Mouse (Mus musculus) thymus, adult 18-20 months (tissue): Measurements from ENCODE around the gene Thrsp.
"Not testable (repeated sequence)": the region's sequence is repeated elsewhere in the genome, so short reads cannot be mapped to it uniquely, and the experiment has no call there.

Experiments used
- DNase-seq, 2 experiments: peaks; one replicate each; pipeline ENCODE4 v3.0.0; 2022; ENCODE audit warnings: mixed read lengths in 2 of 2

Gene Thrsp

DNA sequence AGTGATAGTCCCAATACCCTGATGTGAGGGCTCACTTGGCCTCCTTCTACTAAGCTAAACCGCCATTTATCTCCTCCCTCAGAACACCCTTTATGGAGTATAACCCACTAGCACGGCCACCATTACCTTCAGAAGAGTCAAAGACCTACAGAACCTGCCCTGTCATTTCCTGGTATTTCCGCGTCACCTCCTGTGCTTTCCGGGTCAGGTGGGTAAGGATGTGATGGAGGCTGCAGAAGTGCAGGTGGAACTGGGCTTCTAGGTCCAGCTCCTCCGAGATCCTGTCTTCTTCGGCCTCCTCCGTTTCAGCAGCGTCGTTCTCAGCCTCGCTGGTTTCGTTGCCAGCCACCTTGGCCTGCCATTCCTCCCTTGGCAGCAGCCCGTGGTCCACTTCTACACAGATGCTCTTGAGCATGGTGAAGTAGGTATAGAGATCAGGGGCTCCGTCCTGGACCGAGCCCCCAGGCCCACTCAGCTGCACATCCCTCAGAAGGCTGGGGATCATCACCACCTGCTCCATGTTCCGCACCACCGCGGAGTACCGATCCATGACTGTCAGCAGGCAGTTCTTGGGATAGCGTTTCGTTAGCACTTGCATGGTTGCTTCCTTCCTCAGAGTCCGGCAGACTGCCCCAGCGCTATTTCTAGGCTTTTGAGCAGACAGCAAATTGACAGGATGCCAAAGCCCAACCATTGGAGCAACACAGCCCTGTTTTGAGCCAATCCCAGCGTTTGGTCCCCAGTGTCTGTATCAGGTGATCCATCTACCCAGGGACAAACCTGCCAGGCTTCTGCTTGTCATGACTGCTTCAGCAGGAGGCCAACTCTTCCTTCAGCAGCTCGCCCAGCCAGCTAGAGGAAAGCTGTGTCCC is at the start of gene Thrsp:
Gene Thrsp, minus strand, starts transcription at position 825 of the 872 bp plus-strand sequence.
- DNase-seq: no peak

DNA sequence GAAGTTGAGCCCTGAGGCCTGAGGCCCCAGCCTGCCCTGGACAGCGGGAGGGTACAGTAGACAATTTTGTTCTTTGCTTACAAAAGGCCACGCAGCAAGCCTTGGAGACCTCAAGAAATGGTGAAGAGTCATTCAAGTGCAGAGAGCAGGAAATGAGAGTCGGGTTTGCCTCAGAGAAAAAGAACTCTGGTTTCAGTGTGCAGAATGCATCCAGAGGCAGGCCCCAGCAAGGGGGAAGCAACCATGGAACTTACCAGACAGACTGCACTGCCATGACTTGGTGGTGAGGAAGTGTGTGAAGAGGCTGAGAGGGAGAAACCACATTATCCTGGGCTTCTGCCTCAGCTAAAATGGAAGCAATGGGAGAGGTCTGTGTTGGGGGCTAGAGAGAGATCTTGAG is 38.0 kb upstream of the Thrsp start:
- no peak for DNase-seq

- no peak for DNase-seq
Observed at GRCm38 (mm10) chr7:97454795-97455194, 37.3 kb upstream of the Thrsp start.

DNA sequence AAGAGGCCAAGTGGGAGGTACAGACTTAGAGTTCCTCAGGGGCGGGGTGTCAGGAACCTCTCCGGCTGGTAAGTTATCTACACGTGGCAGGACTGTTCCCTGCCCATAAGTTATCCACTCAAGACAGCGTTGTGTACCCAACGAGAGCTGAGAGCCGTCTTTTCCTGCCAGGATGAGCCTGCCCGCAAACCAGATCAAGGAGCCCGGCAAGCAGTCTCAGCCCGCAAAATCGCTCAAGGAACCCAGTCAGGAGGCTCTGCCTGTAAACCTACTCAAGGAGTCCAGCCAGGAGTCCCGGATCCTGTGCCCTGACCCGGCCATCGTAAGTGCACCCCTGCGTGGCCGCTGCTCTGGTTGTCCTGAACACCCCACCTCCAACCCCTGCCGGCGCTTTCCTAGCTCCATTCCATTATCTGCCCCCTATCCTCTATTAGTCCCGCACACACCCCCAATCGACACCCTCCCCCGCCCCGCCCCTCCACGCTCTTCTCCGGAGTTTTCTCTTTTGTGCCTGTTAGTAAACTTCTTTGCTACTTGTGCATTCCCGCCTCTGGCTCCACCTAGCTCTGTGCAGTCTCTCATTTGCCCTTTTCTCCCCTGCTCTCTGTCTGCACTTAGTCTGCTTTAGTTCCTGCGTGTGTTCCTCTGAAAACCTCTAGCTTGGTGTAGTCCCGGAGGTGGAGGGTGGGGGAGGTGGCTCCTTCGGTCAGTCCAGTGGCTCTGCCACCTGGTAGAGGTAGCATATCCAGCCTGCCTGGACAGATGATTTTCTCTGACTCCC is 35.8 kb upstream of the Thrsp start:
- DNase-seq: no peak

DNA sequence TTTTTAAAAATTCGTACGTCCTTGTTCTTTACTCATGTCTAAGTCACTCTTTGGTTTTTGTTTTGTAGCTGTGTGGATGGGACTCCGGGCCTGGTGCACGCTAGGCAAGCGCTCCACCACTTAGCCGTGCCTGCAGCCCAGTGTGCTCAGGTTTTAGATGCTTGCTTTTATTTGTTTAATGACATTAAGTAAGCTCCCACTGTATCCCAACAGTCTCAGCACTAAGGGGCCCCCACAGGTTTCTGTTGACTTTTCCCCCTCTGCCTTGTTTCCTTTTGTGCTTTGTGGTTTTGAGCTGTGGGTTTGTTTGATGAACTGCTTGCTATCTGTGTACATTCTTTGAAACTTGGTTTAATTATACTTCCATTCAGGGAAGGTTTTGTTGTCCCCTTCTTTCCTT is 34.7 kb upstream of the Thrsp start:
- DNase-seq: no peak

DNA sequence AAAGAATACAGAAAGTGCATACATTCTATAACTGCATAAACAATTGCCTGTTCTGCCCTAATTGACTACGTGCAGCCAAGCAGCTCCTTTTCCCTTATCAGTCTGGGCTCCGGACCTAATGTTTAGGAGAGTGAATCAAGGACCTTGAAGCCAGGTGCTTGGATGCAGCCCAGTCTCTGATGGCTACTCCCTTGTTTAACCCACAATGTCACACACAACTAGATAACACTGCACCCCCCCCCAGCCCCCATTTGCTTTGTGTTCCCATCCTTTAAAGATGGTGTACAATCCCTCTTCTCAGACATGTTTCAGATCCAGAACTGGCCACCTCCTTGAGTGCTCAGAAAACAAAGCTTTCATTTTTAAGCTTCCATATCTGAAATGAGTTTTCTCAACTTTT is 33.5 kb upstream of the Thrsp start, which contains the start of gene Kctd14:
Gene Kctd14, plus strand, starts transcription at position 301 of the 400 bp plus-strand sequence.
- not testable (repeated sequence) for DNase-seq

DNA sequence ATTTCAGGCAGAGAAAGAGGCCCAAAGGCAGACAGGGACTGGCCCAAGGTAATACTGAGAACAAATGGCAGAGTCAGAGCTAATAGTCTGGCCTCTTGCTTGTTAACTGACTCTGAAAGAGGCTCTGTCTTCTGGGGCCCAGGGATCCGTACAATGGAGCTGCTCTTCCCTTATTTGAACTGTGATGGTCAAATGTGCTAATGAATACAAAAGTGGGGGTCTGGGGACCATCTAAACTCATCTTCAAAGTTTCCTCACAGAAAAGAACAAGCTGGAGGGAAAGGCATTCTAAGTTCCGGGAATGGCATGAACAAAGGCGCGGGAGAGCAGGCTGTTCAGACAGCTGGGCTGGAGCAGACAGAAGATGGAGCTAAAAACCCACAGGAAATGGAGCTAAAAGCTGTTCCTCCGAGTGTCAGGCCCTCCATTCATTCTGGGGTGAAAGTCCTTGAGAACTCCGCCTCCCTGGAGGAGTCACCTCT is 29.6 kb upstream of the Thrsp start:
- no peak for DNase-seq

DNA sequence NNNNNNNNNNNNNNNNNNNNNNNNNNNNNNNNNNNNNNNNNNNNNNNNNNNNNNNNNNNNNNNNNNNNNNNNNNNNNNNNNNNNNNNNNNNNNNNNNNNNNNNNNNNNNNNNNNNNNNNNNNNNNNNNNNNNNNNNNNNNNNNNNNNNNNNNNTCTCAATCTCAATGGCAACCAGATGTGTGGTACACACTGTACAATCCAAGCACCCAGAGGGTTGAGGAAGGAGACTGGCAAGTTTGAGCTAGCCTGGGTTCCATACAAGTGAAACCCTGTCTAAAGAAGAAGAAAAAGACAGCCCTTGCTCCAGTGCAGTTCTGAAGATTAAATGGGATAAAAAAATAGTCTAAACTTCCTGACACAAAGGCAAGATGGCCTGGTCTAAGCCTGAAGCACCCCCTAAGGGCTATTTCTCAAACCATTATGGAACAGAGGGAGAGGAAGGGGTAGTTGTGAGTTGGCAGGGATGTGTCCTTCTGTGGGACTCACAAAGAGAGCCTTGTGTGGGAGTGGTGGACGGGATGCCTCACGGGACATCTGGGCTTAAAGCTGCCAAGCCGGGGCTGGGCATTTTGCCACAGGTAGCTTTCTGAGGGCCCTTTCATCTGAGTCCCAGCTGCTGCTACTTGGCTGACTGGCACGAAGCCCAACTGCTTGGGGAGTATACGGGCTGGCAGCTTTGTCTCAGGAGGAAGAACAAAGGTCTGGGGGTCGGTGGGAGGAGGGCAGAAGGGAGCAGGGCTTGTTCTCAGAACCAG is 28.8 kb upstream of the Thrsp start:
- peak; percentile 26 to 39 for DNase-seq

- DNase-seq: no peak
Observed at GRCm38 (mm10) chr7:97438986-97439385, 21.5 kb upstream of the Thrsp start.

DNA sequence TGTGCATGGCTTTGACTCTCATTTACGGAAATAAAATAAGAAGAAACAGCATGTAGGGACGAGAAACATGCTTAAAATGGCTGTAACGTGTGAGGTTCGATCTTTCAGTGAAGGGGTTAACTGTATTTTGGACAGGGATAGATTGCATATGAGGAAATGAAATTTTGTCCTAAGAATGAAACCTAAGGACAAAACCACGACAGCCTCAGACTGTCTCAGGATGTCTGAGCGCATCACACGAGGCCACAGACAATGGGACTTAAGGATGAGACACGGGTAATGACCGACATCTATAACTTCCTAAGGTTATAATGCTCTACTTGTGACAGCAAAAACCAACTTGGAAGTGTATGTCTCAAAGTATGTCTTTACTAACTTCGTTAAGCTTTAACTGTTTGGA is 17.0 kb upstream of the Thrsp start:
- DNase-seq: no peak

DNA sequence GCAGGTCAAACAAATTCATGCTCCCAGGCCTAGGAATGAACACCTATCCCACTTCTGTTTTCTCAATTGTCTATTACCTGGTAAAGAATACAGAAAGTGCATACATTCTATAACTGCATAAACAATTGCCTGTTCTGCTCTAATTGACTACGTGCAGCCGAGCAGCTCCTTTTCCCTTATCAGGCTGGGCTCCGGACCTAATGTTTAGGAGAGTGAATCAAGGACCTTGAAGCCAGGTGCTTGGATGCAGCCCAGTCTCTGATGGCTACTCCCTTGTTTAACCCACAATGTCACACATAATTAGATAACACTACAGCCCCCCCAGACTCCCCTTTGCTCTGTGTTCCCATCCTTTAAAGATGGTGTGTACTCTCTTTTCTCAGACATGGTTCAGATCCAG is 16.0 kb upstream of the Thrsp start:
- not testable (repeated sequence) for DNase-seq

- DNase-seq: no peak
Observed at GRCm38 (mm10) chr7:97429705-97430104, 12.2 kb upstream of the Thrsp start.

DNA sequence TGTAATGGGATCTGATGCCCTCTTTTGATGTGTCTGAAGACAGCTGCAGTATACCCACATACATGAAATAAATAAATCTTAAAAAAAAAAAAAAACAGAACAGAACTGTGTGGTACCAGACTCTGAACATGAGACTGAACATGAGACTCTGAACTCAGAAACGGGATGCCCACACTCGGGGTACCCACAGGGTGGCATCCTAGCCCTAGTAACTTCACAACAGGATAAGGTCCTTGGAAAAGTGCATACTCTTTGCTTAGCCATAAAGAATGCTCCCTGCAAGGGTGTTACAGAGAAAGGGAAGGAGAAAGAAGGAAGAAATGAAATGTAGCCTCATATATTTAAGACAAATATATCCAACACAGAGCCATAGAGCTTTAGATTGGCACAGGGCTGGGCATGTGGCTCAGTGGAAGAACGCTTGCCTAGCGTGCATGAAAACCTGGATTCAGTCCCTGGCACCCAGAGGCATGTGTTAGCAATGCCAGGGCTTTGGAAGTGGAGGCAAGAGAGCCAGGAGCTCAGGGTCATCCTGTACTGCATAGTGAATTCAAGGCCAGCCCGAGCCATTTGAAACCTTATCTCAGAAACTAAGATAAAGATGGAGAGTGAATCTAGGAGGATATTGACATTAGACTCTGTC is 10.4 kb upstream of the Thrsp start:
- no peak for DNase-seq

GRCm38 (mm10) chr7:97427296-97427695 is 9.8 kb upstream of the Thrsp start:
- no peak for DNase-seq

- no peak for DNase-seq
Observed at GRCm38 (mm10) chr7:97426566-97426965, 9.0 kb upstream of the Thrsp start.

- peak; percentile 45 to 54 for DNase-seq
Observed at GRCm38 (mm10) chr7:97424621-97425245, 7.2 kb upstream of the Thrsp start.

DNA sequence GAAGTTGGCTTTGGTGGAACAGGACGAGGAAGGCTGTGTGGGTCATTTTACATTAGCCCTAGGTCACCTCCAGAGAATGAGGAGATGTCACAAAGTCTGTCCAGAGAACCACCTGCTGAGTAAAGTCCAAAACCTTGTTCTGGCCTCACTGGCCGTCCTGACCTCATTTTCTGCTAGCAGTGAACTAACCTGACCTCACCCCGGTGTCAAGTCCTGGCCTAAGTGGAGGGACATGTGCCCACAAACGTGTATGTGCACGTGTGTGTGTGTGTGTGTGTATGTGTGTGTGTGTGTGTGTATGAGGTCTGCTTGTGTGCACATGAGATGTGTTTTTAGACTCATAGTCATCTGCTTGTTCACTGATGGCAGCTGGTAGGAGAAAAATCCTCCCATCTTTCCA is 6.2 kb upstream of the Thrsp start:
- DNase-seq: no peak

- DNase-seq: no peak
Observed at GRCm38 (mm10) chr7:97420958-97421651, 3.6 kb upstream of the Thrsp start.

GRCm38 (mm10) chr7:97420406-97420805 is 2.9 kb upstream of the Thrsp start:
- DNase-seq: no peak

DNA sequence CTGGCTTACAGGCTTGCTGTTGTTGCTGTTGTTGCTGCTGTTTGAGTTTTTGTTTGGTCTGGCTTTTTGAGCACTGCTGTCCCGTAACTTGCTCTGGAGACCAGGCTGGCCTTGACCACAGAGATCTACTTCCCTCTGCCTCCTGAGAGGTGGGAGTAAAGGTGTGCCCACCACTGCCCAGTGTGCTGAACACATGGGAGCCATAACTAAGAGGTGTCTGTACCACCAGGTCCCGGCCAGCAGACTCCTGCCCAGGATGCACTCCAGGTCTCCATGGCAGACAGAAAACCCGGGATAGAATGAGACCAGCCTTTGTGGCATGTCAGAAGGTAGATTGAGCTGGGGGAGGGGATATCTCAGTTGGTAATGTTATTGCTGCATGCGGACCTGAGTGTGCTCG is 1.6 kb upstream of the Thrsp start:
- DNase-seq: no peak

DNA sequence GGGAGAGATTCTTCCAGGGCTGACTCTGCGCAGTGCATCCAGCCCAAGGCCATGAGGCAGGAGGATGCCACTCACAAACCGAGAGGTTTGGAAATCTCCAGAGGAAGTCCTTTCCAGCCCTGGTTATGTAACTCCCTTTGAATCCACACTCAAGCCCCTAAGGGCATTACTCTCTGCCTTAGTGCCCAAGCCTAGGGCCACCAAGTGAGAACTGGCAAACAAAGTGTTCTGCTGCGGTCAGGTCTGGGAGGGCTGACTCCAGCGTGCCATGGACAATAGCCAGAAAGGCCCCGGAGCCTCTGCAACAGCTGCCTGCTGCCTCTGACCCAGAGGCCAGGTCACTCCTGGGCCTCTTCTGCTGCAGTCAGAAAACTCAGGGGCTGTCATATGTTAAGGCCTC is 1.2 kb upstream of the Thrsp start:
- peak in 1 of 2 experiments; percentile 8 for DNase-seq
